In genomic region chr14:29968075-29968821, GRCm38 (mm10) we compare ENCODE assay signal across 8 mouse cellular contexts. TPM values are rescaled to one million over a fixed set of nuclear protein-coding genes. Genes with fewer than 3 reads are reported as not detected.
DNase-seq lines count a peak whose midpoint lies in the region; ATAC-seq and TF ChIP-seq lines count a peak whose summit lies in the region.

Gene Selenok (plus strand): TSS chr14:29968308.

- WGBS in embryonic facial prominence, embryonic 14.5 days = under 1% methylated on average over 39 of the region's 49 CpGs
- WGBS in heart, adult 2 months = under 1% methylated on average over 49 of the region's 49 CpGs
- WGBS in limb, embryonic 13.5 days = under 1% methylated on average over 46 of the region's 49 CpGs
- under 1% methylated on average over 49 of the region's 49 CpGs for WGBS in midbrain, embryonic 16.5 days

- H3K4me1 ChIP-seq in embryonic facial prominence, embryonic 14.5 days (ENCODE audit: control insufficient read depth, insufficient read depth, low read length) = peaks cover 15% of the 10 kb centered on the region
- peaks cover 4% of the 10 kb centered on the region for H3K4me1 ChIP-seq in heart, adult 2 months (ENCODE audit: control insufficient read depth, insufficient read depth, low read length)
- H3K4me1 ChIP-seq in limb, embryonic 13.5 days = peaks cover 16% of the 10 kb centered on the region
- H3K4me1 ChIP-seq in midbrain, embryonic 16.5 days (ENCODE audit: control insufficient read depth, insufficient read depth, low read length) = peaks cover 23% of the 10 kb centered on the region

- peak within 1 kb of the TSS; percentile 80 for H3K27ac ChIP-seq in embryonic facial prominence, embryonic 14.5 days (replicated peaks; ENCODE audit: low read depth, low read length)
- H3K27ac ChIP-seq in heart, adult 2 months = peak within 1 kb of the TSS; percentile 94
- H3K27ac ChIP-seq in limb, embryonic 13.5 days = peak within 1 kb of the TSS; percentile 69; the same call in 1 of the 2 replicates
- H3K27ac ChIP-seq in midbrain, embryonic 16.5 days (ENCODE audit: low read length) = peak within 1 kb of the TSS; percentile 85

- no peaks in the 10 kb centered on the region for H3K9me3 ChIP-seq in embryonic facial prominence, embryonic 14.5 days (ENCODE audit: control insufficient read depth, low read length)
- H3K9me3 ChIP-seq in limb, embryonic 13.5 days = no peaks in the 10 kb centered on the region
- H3K9me3 ChIP-seq in midbrain, embryonic 16.5 days (replicated peaks; ENCODE audit: control insufficient read depth, low read length, poor library complexity, severe bottlenecking) = no peaks in the 10 kb centered on the region

- ATAC-seq in embryonic facial prominence, embryonic 14.5 days (ENCODE audit: low read depth) = peak; percentile 100
- peak; percentile 100 for ATAC-seq in limb, embryonic 13.5 days (ENCODE audit: low FRiP score, low read depth)
- ATAC-seq in midbrain, embryonic 16.5 days = peak; percentile 100

- no peaks in the 10 kb centered on the region; the same call in 1 of the 2 replicates for H3K79me2 ChIP-seq in heart, adult 2 months (replicated peaks; ENCODE audit: control insufficient read depth, insufficient read depth, low read length)

- peak; percentile 91 for TF ChIP-seq POLR2A in heart, adult 2 months (IDR thresholded peaks at IDR 0.05; ENCODE audit: insufficient read depth, low read depth, low read length)

- peak; percentile 98 for DNase-seq in 3T3-L1 (ENCODE audit: low read depth, low spot score)
- DNase-seq in adrenal gland, postnatal 4 days (ENCODE audit: low spot score in 2 of 2) = peak; percentile 59 to 83
- peak; percentile 100 for DNase-seq in embryonic facial prominence, embryonic 14.5 days (ENCODE audit: low spot score)
- peak; percentile 92 to 97 for DNase-seq in heart, adult 2 months
- DNase-seq in kidney, adult 8-10 months = peak; percentile 97 to 99
- DNase-seq in spleen, postnatal 10 days (ENCODE audit: low spot score in 2 of 2) = peak; percentile 82 to 95

- TF ChIP-seq EP300 in heart, adult 2 months (IDR thresholded peaks at IDR 0.05; ENCODE audit: insufficient read depth, low read depth, low read length) = peak; percentile 72; the same call in 1 of the 2 replicates

- H3K9ac ChIP-seq in embryonic facial prominence, embryonic 14.5 days (ENCODE audit: low read depth, low read length) = peak within 1 kb of the TSS; percentile 92
- peak within 1 kb of the TSS; percentile 83 for H3K9ac ChIP-seq in heart, adult 2 months (ENCODE audit: low read depth, low read length)
- peak within 1 kb of the TSS; percentile 87 for H3K9ac ChIP-seq in limb, embryonic 13.5 days
- peak within 1 kb of the TSS; percentile 86 for H3K9ac ChIP-seq in midbrain, embryonic 16.5 days (ENCODE audit: low read depth, low read length)

- peak within 1 kb of the TSS; percentile 73 for H3K4me2 ChIP-seq in embryonic facial prominence, embryonic 14.5 days (ENCODE audit: low read depth, low read length)
- peak within 1 kb of the TSS; percentile 73 for H3K4me2 ChIP-seq in limb, embryonic 13.5 days (replicated peaks)
- peak within 1 kb of the TSS; percentile 68 for H3K4me2 ChIP-seq in midbrain, embryonic 16.5 days (ENCODE audit: low read length)

- no peak for TF ChIP-seq CTCF in heart, adult 2 months (IDR thresholded peaks at IDR 0.05)

- no peaks in the 10 kb centered on the region for H3K27me3 ChIP-seq in embryonic facial prominence, embryonic 14.5 days (replicated peaks; ENCODE audit: control insufficient read depth, insufficient read depth, low read length)
- H3K27me3 ChIP-seq in heart, adult 2 months (ENCODE audit: control insufficient read depth, insufficient read depth, low read length) = no peaks in the 10 kb centered on the region
- H3K27me3 ChIP-seq in limb, embryonic 13.5 days = no peaks in the 10 kb centered on the region
- H3K27me3 ChIP-seq in midbrain, embryonic 16.5 days (ENCODE audit: control insufficient read depth, insufficient read depth, low read depth, low read length) = no peaks in the 10 kb centered on the region

- H3K36me3 ChIP-seq in embryonic facial prominence, embryonic 14.5 days (ENCODE audit: control insufficient read depth, insufficient read depth, low read length) = peaks cover 33% of the 10 kb centered on the region
- peaks cover 18% of the 10 kb centered on the region for H3K36me3 ChIP-seq in heart, adult 2 months (ENCODE audit: control insufficient read depth, insufficient read depth, low read length)
- H3K36me3 ChIP-seq in limb, embryonic 13.5 days = peaks cover 30% of the 10 kb centered on the region
- peaks cover 18% of the 10 kb centered on the region for H3K36me3 ChIP-seq in midbrain, embryonic 16.5 days (ENCODE audit: control insufficient read depth, insufficient read depth, low read length)

- H3K4me3 ChIP-seq in embryonic facial prominence, embryonic 14.5 days (ENCODE audit: low read depth, low read length) = peak within 1 kb of the TSS; percentile 76
- peak within 1 kb of the TSS; percentile 94 for H3K4me3 ChIP-seq in heart, adult 2 months
- H3K4me3 ChIP-seq in limb, embryonic 13.5 days = peak within 1 kb of the TSS; percentile 90
- peak within 1 kb of the TSS; percentile 68 for H3K4me3 ChIP-seq in midbrain, embryonic 16.5 days (ENCODE audit: low read depth, low read length)

- intact Hi-C loops in heart, adult 2 months (cut with DNase I) = no loop called here

RNA-seq across cellular contexts. Expression of gene Selenok, which starts in this region (rescaled TPM):
- 10 to 100 TPM; 84.2 to 85.6 TPM for total RNA-seq in adrenal gland, postnatal 4 days (2021)
- 255 and 266 TPM in 2 replicates for polyA plus RNA-seq in embryonic facial prominence, embryonic 14.5 days (2014; fragmentation: Nextera tagmentation; extraction: Ambion mirVana)
- total RNA-seq in heart, adult 2 months (2021) = 10 to 100 TPM; 83.7 to 95.6 TPM
- polyA plus RNA-seq in heart, adult 2 months (2012; rRNA removed) = 52.5 and 75.9 TPM in 2 replicates
- 298 and 303 TPM in 2 replicates for polyA plus RNA-seq in limb, embryonic 13.5 days (2015; fragmentation: Nextera tagmentation; extraction: Ambion mirVana)
- polyA plus RNA-seq in midbrain, embryonic 16.5 days (2015; fragmentation: Nextera tagmentation; extraction: Ambion mirVana) = 410 and 411 TPM in 2 replicates

Comparison
In these comparisons a context has a peak if more than half of its experiments do, and no peak if none do; other contexts are left out.
1. Peak in every context shown above with its lines: DNase-seq, ATAC-seq, H3K4me3 ChIP-seq and H3K27ac ChIP-seq.